Mouse (Mus musculus) heart, postnatal 25 days (tissue): ENCODE measurements around the gene Slfn5. TPM values are rescaled to one million over a fixed set of nuclear protein-coding genes. Genes with fewer than 3 reads are reported as not detected.
"Not testable (repeated sequence)": the region's sequence is repeated elsewhere in the genome, so short reads cannot be mapped to it uniquely, and the experiment has no call there.

Experiments
- DNase-seq: peaks from one replicate; pipeline ENCODE4 v3.0.0; 2022; ENCODE audit warnings: low spot score
- intact Hi-C: fragments of 180-260 bp; cut with DNase I; formaldehyde crosslinking; loops from one replicate; pipeline ENCODE4 v1.15.1; 2025
- microRNA-seq: library from miRNA; unstranded; fragments of <30 nt; microRNA quantifications from one replicate; pipeline ENCODE4 v1.2.0, GENCODE M21; 2022
- total RNA-seq, 2 experiments: library from RNA; stranded (reverse); gene quantifications; 2 replicates each; pipeline ENCODE4 v1.2.3; 2021

The Slfn5 gene
- total RNA-seq, 2 experiments from 2014 or later, result 60.8 to 70.3 TPM

GRCm38 (mm10) chr11:82990612-82991385 is 39.6 kb downstream of the Slfn5 start:
- intact Hi-C loops, DNase-seq: not testable (repeated sequence)

DNA sequence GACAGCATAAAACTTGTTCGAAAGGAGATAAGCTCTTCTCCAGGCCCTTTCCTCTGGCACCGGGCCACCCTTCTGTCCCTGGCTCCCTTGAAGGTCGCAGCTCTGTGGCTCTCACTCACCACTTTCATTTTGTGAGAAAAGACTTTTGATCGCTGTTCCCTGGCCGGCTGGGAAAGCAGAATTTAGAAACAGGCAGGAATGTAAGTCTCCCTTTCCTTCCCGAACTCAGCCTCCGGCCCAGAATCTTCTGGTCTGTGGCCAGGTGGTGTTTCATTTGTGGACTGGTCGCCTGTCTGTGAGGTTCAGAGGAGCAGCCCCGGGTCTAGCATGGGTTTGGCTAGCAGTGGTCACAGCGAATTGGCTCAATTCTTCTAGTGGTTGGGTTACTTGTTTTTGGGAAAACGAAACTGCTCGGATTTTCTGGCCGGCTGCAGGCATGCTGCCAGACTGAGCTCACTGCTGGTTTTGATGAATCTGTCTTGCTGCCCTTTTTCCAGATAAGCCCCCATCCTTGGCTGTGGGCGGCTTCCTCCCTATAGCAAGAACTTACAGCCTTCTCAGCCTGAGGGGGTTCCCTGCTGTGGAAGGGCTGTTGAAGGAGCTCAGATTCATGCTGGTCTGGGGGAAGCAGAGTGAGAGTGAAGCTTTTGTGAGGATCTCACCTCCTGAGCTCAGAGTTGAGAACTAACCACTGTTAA is 40.5 kb downstream of the Slfn5 start, which contains the start of gene Slfn9:
Gene Slfn9 (minus strand): TSS at position 362 of the 698 bp plus-strand sequence.
- intact Hi-C loops, result no loop called here
- peak; percentile 16 for DNase-seq

DNA sequence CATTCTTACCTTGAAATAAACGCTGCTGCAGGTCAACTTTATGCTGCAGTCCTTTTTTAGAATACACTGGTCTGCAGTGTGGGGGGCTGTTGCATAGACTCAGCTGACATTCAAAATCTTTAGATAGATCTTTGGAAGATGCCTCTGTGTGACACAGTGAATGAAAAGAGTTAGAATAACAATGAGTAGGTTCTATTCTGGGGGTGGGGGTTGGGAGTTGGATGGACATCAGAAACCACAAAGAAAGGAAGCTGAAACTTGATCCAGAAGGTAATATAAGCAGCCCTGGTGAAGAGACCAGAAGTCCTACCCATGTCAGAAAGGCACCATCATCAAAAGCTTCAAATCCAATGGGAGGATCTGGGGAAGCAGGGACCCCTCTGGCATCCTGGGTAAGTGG is 62.2 kb downstream of the Slfn5 start:
- no peak for DNase-seq
- intact Hi-C loops, result no loop called here

Small RNA genes lying within 50 kb of the gene (microRNA-seq; reads per million reads assigned to microRNA genes)
- not detected for gene Mir7679

Other genes with a start within 250 kb of the Slfn5 start
- gene Cct6b, start 187.0 kb upstream of the Slfn5 start, total RNA-seq, result under 1 TPM; 0.20 to 0.26 TPM
- gene Zfp830, start 187.0 kb upstream of the Slfn5 start, total RNA-seq, result 10 to 100 TPM; 13.9 to 15.4 TPM
- 10 to 100 TPM; 17.9 to 21.5 TPM for gene Lig3, start 170.2 kb upstream of the Slfn5 start, total RNA-seq
- gene Rffl, start 80.1 kb upstream of the Slfn5 start, total RNA-seq, result 1 to 10 TPM; 3.8 to 4.2 TPM
- 1 to 10 TPM; 8.0 to 9.3 TPM for gene Rad51d, start 60.7 kb upstream of the Slfn5 start, total RNA-seq
- not detected for gene Fndc8, start 59.2 kb upstream of the Slfn5 start, total RNA-seq
- 10 to 100 TPM; 12.1 to 14.5 TPM for gene Nle1, start 42.9 kb upstream of the Slfn5 start, total RNA-seq
- 100 to 1,000 TPM; 172 to 215 TPM for gene Unc45b, start 40.8 kb upstream of the Slfn5 start, total RNA-seq
- 1 to 10 TPM; 1.1 to 1.5 TPM for gene Slfn9, start 40.5 kb downstream of the Slfn5 start, total RNA-seq
- gene Slfn8, start 69.5 kb downstream of the Slfn5 start, total RNA-seq, result under 1 TPM; 0.55 to 0.89 TPM
- gene Slfn2, start 113.8 kb downstream of the Slfn5 start, total RNA-seq, result 1 to 10 TPM; 3.2 to 3.8 TPM
- under 1 TPM; 0.13 to 0.28 TPM for gene Slfn1, start 165.5 kb downstream of the Slfn5 start, total RNA-seq
- gene Slfn4, start 223.8 kb downstream of the Slfn5 start, total RNA-seq, result under 1 TPM; 0.10 to 0.31 TPM
- 1 to 10 TPM; 2.3 to 4.0 TPM for gene Slfn3, start 240.0 kb downstream of the Slfn5 start, total RNA-seq